Mouse (Mus musculus) urinary bladder, postnatal 14 days (tissue): ENCODE results near the gene Tacc3.
A peak's percentile ranks its signal among the peaks of the same experiment; 100 is the strongest.

Experiments
- DNase-seq: peaks from one replicate; pipeline ENCODE4 v3.0.0; 2021; ENCODE audit warnings: low spot score

The Tacc3 gene

DNA sequence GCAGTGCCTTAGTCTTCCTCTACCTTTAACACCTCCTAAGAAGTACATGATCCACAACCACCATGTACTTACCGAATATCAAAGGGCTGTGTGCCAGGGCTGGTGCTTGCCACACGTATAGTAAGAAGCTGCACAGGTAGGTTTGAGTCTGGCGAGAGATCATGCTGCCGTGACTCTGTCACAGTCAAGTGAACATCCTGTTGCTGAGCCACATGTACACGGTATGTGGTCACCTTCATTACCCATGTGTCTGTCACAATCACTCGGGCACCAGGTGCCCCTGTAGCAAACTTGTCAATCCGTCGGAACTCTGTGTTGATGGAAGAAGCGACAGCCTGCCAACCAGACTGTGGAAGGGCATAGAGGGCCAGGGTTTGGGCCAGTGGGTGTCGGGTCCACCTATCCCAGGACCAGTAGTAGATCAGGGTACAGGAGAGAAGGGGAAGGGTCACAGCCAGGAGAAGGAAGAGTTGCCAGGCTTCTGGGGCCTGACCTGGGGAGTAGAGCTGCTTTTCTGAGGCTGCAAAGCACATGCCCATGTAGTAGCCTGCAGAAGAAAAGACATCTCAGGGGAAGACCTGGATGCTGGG lies 2.6 kb upstream of the Tacc3 start:
- no peak for DNase-seq

DNA sequence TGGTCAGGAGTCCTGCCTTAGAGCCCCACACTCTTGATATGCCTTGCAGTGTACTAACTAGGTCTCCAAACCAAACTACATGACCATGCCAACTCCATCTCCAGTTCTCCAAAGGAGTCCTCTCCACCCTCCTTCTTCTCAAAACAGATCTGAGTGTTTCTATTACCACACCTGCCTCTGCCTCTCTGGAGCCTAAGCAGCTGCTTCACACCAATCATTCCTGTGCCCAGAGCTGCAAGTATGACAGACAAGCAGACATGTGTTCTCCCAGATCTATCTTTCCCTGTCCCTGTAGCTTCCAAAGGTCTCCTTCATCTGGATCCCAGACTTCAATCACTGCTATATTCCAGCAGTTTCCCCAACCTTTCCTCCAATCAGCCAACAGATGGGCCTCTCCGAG lies 1.2 kb upstream of the Tacc3 start:
- no peak for DNase-seq

GRCm38 (mm10) chr5:33657251-33657786 lies 609 bp upstream of the Tacc3 start:
- no peak for DNase-seq

GRCm38 (mm10) chr5:33658664-33659050 lies 729 bp downstream of the Tacc3 start:
- no peak for DNase-seq

DNA sequence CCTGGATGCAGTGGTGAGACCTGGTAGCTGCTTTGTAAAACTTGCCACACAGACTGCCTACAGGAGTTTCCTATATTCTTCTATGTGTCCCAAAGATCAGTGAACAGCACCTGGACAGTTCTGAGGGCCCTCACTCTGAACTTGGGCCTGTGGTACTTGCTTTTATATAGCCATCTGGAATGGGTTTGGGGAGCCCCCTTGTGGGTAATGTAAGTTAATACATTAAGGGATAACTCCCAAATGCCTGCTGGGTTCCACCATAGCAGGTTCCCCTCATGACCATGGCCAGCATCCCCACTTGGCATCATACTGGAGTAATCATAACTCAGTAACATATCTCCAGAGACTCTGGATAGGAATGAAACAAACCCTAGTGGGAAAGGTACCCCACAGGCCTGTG lies 10.3 kb downstream of the Tacc3 start:
- DNase-seq, result no peak

DNA sequence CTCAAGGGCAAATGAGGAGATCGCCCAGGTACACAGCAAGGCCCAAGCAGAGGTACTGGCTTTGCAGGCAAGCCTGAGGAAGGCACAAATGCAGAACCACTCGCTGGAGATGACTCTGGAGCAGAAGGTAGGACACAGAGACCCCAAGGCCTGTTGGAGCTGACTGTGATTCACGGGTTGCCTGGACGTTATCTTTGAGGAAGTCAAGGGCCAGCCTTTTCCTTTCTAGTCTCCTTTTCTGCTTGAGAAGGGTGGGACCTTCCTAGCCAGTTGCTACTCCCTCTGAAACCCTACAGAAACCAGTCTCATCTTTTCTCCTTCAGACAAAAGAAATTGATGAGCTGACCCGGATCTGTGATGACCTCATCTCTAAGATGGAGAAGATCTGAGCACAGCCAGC lies 13.7 kb downstream of the Tacc3 start:
- no peak for DNase-seq

GRCm38 (mm10) chr5:33674439-33674838 lies 16.5 kb downstream of the Tacc3 start:
- no peak for DNase-seq

DNA sequence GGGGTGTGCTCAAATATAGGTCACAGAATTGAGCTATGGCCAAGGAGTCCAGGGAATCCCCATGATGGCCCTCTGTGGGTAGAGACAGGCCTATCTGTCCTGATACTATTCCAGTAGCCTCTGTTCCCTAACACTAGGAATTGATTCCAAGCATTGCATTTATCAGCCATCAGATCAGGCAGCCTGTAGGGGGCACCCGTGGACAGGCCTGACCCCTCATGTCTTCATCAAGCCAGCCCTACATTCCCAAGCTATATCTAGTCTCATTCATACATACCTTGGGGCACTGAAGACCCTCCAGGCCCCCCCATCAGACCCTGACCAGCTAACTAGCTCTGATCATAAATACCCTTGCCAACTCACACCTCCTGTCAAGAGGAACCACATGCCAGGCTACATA lies 18.0 kb downstream of the Tacc3 start:
- DNase-seq, result peak; percentile 69

DNA sequence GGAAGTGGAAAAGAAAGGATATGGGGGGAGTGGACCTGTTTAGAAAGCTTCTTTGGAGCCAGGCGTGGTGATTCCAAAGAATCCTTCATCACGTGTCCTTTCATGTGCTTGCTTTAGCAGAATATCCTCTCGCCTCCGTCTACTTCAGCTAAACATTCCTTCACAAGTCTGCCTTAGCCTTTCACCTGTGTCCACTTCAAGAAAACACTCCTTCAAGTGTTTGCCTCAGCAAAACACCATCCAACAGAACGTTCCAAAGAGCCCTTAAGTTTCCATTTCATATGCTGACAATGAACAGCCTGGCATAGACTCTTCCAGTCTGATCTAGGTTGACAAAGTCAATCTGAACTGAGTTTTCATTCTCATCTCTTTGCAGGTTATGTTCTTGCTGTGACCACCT lies 20.3 kb downstream of the Tacc3 start:
- DNase-seq, result no peak

GRCm38 (mm10) chr5:33681044-33681443 lies 23.1 kb downstream of the Tacc3 start:
- DNase-seq, result no peak

DNA sequence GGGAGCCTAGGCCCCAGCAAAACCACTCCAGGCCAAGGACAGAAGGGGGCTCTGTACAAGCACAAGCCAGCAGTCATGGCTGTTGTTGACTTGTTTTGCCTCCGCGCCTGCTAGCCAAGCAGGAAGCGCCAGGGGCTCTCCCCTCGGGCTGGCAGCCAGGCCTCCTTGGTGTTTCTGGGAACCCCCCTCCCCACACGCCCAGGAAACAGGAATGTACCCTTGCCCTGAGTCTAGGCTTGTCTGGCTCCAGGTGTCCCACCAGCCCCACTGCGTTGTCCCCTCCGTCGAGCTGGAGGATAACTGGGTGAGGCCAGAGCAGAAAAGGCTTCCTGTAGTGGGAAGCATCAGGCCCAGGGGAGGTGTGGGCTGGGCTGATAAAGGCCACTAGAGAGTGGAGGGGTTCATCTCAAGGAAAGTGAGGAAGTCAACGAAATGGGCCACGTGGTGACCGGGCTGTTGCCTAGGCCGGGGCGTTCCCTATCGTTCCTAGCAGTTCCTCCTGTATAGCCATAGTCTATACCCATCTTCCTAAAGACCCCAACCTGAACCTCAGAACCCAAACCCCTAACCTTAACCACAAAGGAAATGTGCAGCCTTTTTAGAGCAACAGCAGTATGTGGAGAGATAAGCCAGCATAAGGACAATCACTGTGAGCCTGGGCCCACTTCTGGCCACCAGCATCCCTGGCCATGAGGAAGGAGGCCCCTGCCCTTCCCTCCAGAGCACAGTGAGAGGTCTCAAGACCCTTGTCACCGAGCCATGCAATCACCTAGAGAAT lies 23.9 kb downstream of the Tacc3 start:
- no peak for DNase-seq

GRCm38 (mm10) chr5:33682963-33683362 lies 25.0 kb downstream of the Tacc3 start:
- no peak for DNase-seq

- peak; percentile 50 for DNase-seq
Observed at GRCm38 (mm10) chr5:33683897-33684652, 26.1 kb downstream of the Tacc3 start.

GRCm38 (mm10) chr5:33684932-33685331 lies 27.0 kb downstream of the Tacc3 start:
- DNase-seq, result no peak

DNA sequence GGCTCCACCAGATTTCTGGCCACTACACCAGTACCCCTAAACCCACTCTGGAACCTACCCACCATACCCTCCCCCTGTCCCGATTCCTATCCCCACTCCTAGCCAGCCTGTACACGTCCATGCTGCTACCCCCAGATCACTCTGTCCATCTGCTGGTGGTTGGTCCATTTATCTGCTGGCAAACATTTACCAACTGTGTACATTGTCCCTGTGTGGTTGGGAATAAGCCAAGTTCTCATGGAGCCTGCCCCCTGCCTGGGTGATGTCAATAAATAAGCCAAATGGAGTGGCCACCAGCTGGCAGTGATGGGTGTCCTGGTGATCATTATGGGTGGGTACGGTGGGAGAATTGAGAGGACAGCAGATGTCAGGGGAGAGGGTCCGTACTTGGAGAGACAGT lies 29.2 kb downstream of the Tacc3 start:
- no peak for DNase-seq

GRCm38 (mm10) chr5:33688278-33689220 lies 30.6 kb downstream of the Tacc3 start:
- no peak for DNase-seq

- no peak for DNase-seq
Observed at GRCm38 (mm10) chr5:33689221-33689844, 31.4 kb downstream of the Tacc3 start.

DNA sequence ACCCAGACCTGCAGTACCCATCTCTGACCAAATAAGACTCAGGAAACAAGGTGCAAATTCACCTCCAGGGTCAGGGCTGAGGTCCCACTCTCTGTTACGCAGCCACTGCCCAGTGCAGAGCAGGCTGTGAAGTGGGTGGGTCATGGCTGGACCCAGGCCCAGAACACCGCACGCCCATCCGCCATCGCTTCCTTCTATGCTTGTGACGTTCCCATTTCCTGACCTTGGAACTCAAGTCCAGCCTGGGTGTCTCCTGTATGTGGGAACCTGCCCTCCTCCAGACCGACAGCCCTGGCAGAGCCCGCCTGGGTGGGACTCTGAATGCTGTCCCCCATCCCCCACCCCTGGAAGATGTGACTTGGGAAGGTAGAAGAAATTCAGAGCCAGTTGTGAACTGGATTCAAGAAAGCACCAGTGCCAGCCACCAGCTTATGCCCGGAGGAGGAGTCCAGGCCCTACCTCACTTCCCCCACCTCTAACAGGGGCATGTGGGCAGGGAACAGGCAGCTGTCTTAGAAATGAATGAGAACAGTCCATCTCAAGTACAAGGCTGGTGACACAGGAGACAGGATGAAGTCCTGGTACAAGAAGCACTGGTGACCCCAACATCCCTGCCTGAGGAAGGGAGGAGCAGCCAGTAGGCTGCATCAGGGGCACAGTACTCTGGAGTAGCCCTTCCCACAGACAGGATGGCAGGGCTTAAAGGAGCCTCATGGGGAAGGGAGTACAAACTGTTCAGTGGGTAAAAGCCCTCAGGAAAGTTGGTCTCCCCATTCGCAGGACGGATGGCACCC lies 32.1 kb downstream of the Tacc3 start:
- DNase-seq, result no peak

- DNase-seq, result peak; percentile 70
Observed at GRCm38 (mm10) chr5:33692393-33692792, 34.5 kb downstream of the Tacc3 start.

DNA sequence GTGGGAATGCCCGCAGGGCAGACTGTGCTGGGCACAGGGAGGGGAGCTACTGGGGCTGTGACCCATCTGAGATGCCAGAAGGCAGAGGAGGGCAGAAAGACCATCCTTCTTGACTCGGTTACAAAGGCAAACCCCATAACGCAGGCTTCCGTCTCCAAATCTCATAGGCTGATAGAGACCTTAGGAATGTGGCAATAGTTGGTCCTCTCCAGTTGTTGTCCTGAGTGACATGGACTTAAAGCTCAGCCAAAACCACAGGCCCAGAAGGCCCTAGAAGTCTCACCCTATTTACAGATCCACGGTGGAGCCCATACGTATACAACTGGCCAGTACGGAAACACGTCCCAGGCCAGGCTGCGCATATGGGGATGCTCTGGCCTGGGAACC lies 36.5 kb downstream of the Tacc3 start:
- no peak for DNase-seq
